Mouse (Mus musculus): Measurements from ENCODE around the gene Alpl. TPM values are rescaled to one million over a fixed set of nuclear protein-coding genes. Genes with fewer than 3 reads are reported as not detected.

Alpl gene
- not detected in 2 replicates for total RNA-seq (2017)

GRCm38 (mm10) chr4:137795611-137796557 lies at the start of gene Alpl:
Gene Alpl (minus strand): TSS chr4:137796384.
- ATAC-seq (replicated peaks; ENCODE audit: low read depth, poor library complexity, severe bottlenecking) = no peak

- peak; percentile 80 for ATAC-seq (replicated peaks; ENCODE audit: low read depth, poor library complexity, severe bottlenecking)
These were observed 48.5 kb upstream of the Alpl start for GRCm38 (mm10) chr4:137844656-137845055.

- no peak for ATAC-seq (replicated peaks; ENCODE audit: low read depth, poor library complexity, severe bottlenecking)
These were observed 43.3 kb upstream of the Alpl start for GRCm38 (mm10) chr4:137839452-137839851.

- ATAC-seq (replicated peaks; ENCODE audit: low read depth, poor library complexity, severe bottlenecking) = no peak
These were observed 42.6 kb upstream of the Alpl start for GRCm38 (mm10) chr4:137838791-137839190.

GRCm38 (mm10) chr4:137837792-137838191 lies 41.6 kb upstream of the Alpl start:
- ATAC-seq (replicated peaks; ENCODE audit: low read depth, poor library complexity, severe bottlenecking) = no peak

- no peak for ATAC-seq (replicated peaks; ENCODE audit: low read depth, poor library complexity, severe bottlenecking)
These were observed 40.6 kb upstream of the Alpl start for GRCm38 (mm10) chr4:137836741-137837140.

GRCm38 (mm10) chr4:137835624-137836337 lies 39.6 kb upstream of the Alpl start:
- peak; percentile 96 for ATAC-seq (replicated peaks; ENCODE audit: low read depth, poor library complexity, severe bottlenecking)

GRCm38 (mm10) chr4:137831598-137831997 lies 35.4 kb upstream of the Alpl start:
- no peak for ATAC-seq (replicated peaks; ENCODE audit: low read depth, poor library complexity, severe bottlenecking)

- ATAC-seq (replicated peaks; ENCODE audit: low read depth, poor library complexity, severe bottlenecking) = no peak
These were observed 34.2 kb upstream of the Alpl start for GRCm38 (mm10) chr4:137830380-137830779.

GRCm38 (mm10) chr4:137824881-137825280 lies 28.7 kb upstream of the Alpl start:
- ATAC-seq (replicated peaks; ENCODE audit: low read depth, poor library complexity, severe bottlenecking) = no peak

- ATAC-seq (replicated peaks; ENCODE audit: low read depth, poor library complexity, severe bottlenecking) = no peak
These were observed 27.4 kb upstream of the Alpl start for GRCm38 (mm10) chr4:137823542-137823941.

- ATAC-seq (replicated peaks; ENCODE audit: low read depth, poor library complexity, severe bottlenecking) = no peak
These were observed 26.4 kb upstream of the Alpl start for GRCm38 (mm10) chr4:137822537-137822936.

- ATAC-seq (replicated peaks; ENCODE audit: low read depth, poor library complexity, severe bottlenecking) = no peak
These were observed 24.5 kb upstream of the Alpl start for GRCm38 (mm10) chr4:137820721-137821120.

- ATAC-seq (replicated peaks; ENCODE audit: low read depth, poor library complexity, severe bottlenecking) = no peak
These were observed 23.3 kb upstream of the Alpl start for GRCm38 (mm10) chr4:137819487-137819886.

GRCm38 (mm10) chr4:137818341-137818740 lies 22.2 kb upstream of the Alpl start:
- ATAC-seq (replicated peaks; ENCODE audit: low read depth, poor library complexity, severe bottlenecking) = no peak; the same call in 1 of the 2 replicates

GRCm38 (mm10) chr4:137816216-137816615 lies 20.0 kb upstream of the Alpl start:
- ATAC-seq (replicated peaks; ENCODE audit: low read depth, poor library complexity, severe bottlenecking) = no peak

- ATAC-seq (replicated peaks; ENCODE audit: low read depth, poor library complexity, severe bottlenecking) = peak; percentile 76
These were observed 19.3 kb upstream of the Alpl start for GRCm38 (mm10) chr4:137815473-137815872.

GRCm38 (mm10) chr4:137814140-137814539 lies 18.0 kb upstream of the Alpl start:
- ATAC-seq (replicated peaks; ENCODE audit: low read depth, poor library complexity, severe bottlenecking) = no peak

GRCm38 (mm10) chr4:137812946-137813708 lies 16.9 kb upstream of the Alpl start:
- no peak for ATAC-seq (replicated peaks; ENCODE audit: low read depth, poor library complexity, severe bottlenecking)

GRCm38 (mm10) chr4:137809999-137810398 lies 13.8 kb upstream of the Alpl start:
- no peak for ATAC-seq (replicated peaks; ENCODE audit: low read depth, poor library complexity, severe bottlenecking)
